Mouse (Mus musculus): ENCODE measurements around the gene Gm4353.

Gm4353 gene

GRCm38 (mm10) chr7:116040470-116041019 is 43.9 kb downstream of the Gm4353 start:
- DNase-seq (ENCODE audit: low spot score in 2 of 2), result no peak

DNA sequence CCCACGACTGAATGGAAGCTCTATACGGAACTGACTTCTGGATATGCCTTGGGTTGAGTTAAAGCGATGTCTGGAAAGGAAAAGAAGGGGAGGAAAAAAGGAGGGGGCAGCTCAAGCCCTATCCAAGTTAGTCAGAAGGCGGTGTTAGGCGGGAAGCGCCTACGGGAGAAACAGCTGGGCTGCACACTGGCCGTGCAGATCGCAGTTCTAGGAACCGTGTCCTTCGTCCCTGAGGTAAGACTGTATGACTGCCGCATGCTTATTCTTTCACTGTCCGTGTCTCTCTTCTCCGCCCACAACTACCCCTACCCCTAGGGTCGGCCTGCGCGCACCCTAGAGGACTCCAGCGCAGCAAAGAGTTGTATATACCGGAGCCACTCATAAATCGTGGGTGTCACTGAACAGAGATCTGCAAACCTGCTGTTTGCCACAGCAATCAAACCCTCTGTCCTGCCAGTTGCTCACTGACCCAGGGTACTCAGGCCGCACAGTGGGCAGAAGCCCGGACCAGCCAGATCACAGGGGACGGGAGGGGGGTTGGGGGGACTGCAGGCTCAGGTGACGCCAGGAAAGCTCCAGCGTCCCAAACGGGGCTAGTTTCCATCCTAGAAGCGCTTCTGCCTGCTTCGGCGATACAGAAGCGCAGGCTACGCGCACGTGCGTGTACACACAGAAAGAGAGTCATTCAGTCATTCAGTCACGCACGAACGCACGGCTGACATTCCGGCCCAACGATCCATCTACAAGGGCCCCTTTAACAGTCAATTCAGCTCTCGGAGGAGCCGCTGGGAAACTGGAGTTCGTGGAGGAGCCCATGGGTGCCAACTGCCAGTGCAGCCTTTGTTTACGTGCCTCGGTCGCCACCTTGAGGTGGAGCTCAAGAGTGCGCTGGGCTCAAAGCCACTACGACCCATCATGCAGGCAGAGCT is 44.6 kb downstream of the Gm4353 start:
- DNase-seq (ENCODE audit: low spot score in 2 of 2), result peak; percentile 75 to 76

GRCm38 (mm10) chr7:116039196-116039537 is 45.3 kb downstream of the Gm4353 start, which contains the start of gene 1110004F10Rik:
TSS of gene 1110004F10Rik (plus strand) at chr7:116039397.
- no peak for DNase-seq (ENCODE audit: low spot score in 2 of 2)

GRCm38 (mm10) chr7:116038511-116038910 is 45.9 kb downstream of the Gm4353 start, which contains the start of gene Sox6:
TSS of gene Sox6 (minus strand) at chr7:116038796.
- no peak for DNase-seq (ENCODE audit: low spot score in 2 of 2)

GRCm38 (mm10) chr7:116038024-116038423 is 46.4 kb downstream of the Gm4353 start:
- no peak for DNase-seq (ENCODE audit: low spot score in 2 of 2)

- no peak for DNase-seq (ENCODE audit: low spot score in 2 of 2)
Observed at GRCm38 (mm10) chr7:116036591-116037555, 47.6 kb downstream of the Gm4353 start.

- DNase-seq (ENCODE audit: low spot score in 2 of 2), result no peak
Observed at GRCm38 (mm10) chr7:116035504-116035903, 48.9 kb downstream of the Gm4353 start.

DNA sequence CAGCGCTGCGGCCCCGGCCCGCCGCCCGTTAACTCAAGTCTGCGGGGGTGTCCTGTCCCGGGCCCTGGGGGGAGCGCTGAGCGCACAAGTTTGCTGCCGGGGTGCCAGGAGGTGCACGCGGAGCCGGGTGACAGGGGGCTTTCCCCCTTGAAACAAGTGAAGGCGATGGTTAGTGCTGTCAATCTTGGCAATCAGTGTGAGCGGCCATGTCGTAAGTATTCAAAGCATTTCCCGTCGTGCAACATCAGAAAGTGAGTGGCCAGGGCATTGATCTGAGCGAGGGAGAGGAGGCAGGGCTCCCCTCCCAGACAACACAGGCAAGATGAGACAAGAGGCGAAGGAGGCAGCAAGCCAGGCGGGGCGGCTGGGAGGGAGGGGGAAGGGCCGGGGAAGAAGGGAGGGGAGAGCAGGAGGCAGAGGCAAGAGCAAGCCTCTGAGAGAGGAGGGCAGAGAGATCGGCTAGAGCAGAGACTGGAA is 50.1 kb downstream of the Gm4353 start:
- DNase-seq (ENCODE audit: low spot score in 2 of 2), result peak in 1 of 2 experiments; percentile 9

GRCm38 (mm10) chr7:116033371-116034241 is 50.8 kb downstream of the Gm4353 start:
- peak in 1 of 2 experiments; percentile 23 for DNase-seq (ENCODE audit: low spot score in 2 of 2)

Data from frontal cortex, postnatal 25 days (tissue).